Mouse (Mus musculus): Measurements from ENCODE around the gene Magohb.

GRCm38 (mm10) chr6:131294435-131295112 lies 1.5 kb upstream of the Magohb start:
- TF ChIP-seq CTCF (IDR thresholded peaks at IDR 0.05; ENCODE audit: low read depth) (no peak), EP300 (IDR thresholded peaks at IDR 0.05; ENCODE audit: low read depth) (no peak)
